Mouse (Mus musculus) left cerebral cortex, adult 2 months (tissue): ENCODE data around the gene Olfr1412. TPM values are rescaled to one million over a fixed set of nuclear protein-coding genes. Genes with fewer than 3 reads are reported as not detected.

Source experiments
- DNase-seq, 2 experiments: peaks; one replicate each; pipeline ENCODE4 v3.0.0; 2021 to 2022; ENCODE audit warnings: low spot score in 2 of 2, mixed read lengths in 1 of 2; ENCODE audit errors: extremely low spot score in 1 of 2
- H3K27ac ChIP-seq: fragments of 200-600 bp; 2 replicates; pipeline ENCODE4 v1.8.1; 2022
- H3K4me3 ChIP-seq: fragments of 200-600 bp; 2 replicates; pipeline ENCODE4 v1.8.1; 2022
- CTCF ChIP-seq: fragments of 200-600 bp; IDR thresholded peaks from 2 replicates; pipeline ENCODE4 v1.8.1; 2022; ENCODE audit warnings: antibody characterized with exemption, mild to moderate bottlenecking, moderate library complexity
- intact Hi-C: fragments of 180-260 bp; cut with DNase I; formaldehyde crosslinking; loops from one replicate; pipeline ENCODE4 v1.15.1; 2025
- total RNA-seq, 2 experiments: library from RNA; stranded (reverse); gene quantifications; 2 replicates each; pipeline ENCODE4 v1.2.3; 2021

Olfr1412 gene
- total RNA-seq, 2 experiments from 2014 or later: not detected

- H3K27ac ChIP-seq: no peak overlapping the region
- no peak for TF ChIP-seq CTCF
- DNase-seq: no peak
- H3K4me3 ChIP-seq: peak overlapping the region; percentile 97; the same call in 1 of the 2 replicates
- intact Hi-C loops: no loop called here
These were observed 54.8 kb downstream of the Olfr1412 start for GRCm38 (mm10) chr1:92640393-92640792.

Other genes with a start within 250 kb of the Olfr1412 start
- gene Ndufa10, start 111.9 kb upstream of the Olfr1412 start, total RNA-seq: 100 to 1,000 TPM; 223 to 229 TPM
- gene Olfr1416, start 100.7 kb upstream of the Olfr1412 start, total RNA-seq: not detected
- not detected for gene Olfr1415, start 89.7 kb upstream of the Olfr1412 start, total RNA-seq
- gene Olfr1414, start 67.1 kb upstream of the Olfr1412 start, total RNA-seq: not detected
- not detected for gene Olfr1413, start 14.5 kb upstream of the Olfr1412 start, total RNA-seq
- not detected for gene Olfr1411, start 8.6 kb downstream of the Olfr1412 start, total RNA-seq
- not detected for gene Olfr1410, start 20.0 kb downstream of the Olfr1412 start, total RNA-seq
- gene Olfr12, start 32.0 kb downstream of the Olfr1412 start, total RNA-seq: not detected
- gene Cops9, start 56.2 kb downstream of the Olfr1412 start, total RNA-seq: 100 to 1,000 TPM; 237 TPM
- gene Otos, start 63.1 kb downstream of the Olfr1412 start, total RNA-seq: not detected
- 10 to 100 TPM; 88.7 to 94.1 TPM for gene Gpc1, start 245.9 kb downstream of the Olfr1412 start, total RNA-seq